Mouse (Mus musculus) stomach, embryonic 14.5 days (tissue): ENCODE data around the gene Thap4. TPM values are rescaled to one million over a fixed set of nuclear protein-coding genes. Genes with fewer than 3 reads are reported as not detected.

Source experiments
- ATAC-seq: fragments of 200-750 bp; cut with Nextera tagmentation; 2 replicates; pipeline ENCODE4 v1.8.0; 2017; ENCODE audit warnings: low read depth, moderate TSS enrichment; ENCODE audit not compliant: insufficient number of reproducible peaks, insufficient read depth, low FRiP score
- H3K27ac ChIP-seq: fragments of 300-500 bp; sonication (generic); 2 replicates; pipeline ENCODE4 v1.5.1; 2014; ENCODE audit warnings: mild to moderate bottlenecking, low read length, moderate library complexity, mixed read lengths
- H3K27me3 ChIP-seq: fragments of 300-500 bp; sonication (generic); 2 replicates; pipeline ENCODE4 v1.6.1; 2014; ENCODE audit warnings: low read length, control low read depth, mixed read lengths; ENCODE audit not compliant: control insufficient read depth, insufficient read depth
- H3K36me3 ChIP-seq: fragments of 300-500 bp; sonication (generic); 2 replicates; pipeline ENCODE4 v1.6.1; 2014; ENCODE audit warnings: mild to moderate bottlenecking, control low read depth, low read length, moderate library complexity, mixed read lengths; ENCODE audit not compliant: control insufficient read depth, insufficient read depth
- H3K4me1 ChIP-seq: fragments of 300-500 bp; sonication (generic); 2 replicates; pipeline ENCODE4 v1.6.1; 2014; ENCODE audit warnings: low read length, control low read depth, mixed read lengths; ENCODE audit not compliant: control insufficient read depth, insufficient read depth
- H3K4me2 ChIP-seq: fragments of 300-500 bp; sonication (generic); replicated peaks from 2 replicates; pipeline ENCODE4 v1.6.1; 2014; ENCODE audit warnings: low read depth, low read length, control low read depth
- H3K4me3 ChIP-seq: fragments of 300-500 bp; sonication (generic); 2 replicates; pipeline ENCODE4 v1.5.1; 2014; ENCODE audit warnings: low read depth, low read length, control low read depth
- H3K9ac ChIP-seq: fragments of 300-500 bp; sonication (generic); replicated peaks from 2 replicates; pipeline ENCODE4 v1.6.1; 2014; ENCODE audit warnings: low read depth, mild to moderate bottlenecking, control low read depth, low read length, moderate library complexity, mixed read lengths
- H3K9me3 ChIP-seq: fragments of 300-500 bp; sonication (generic); 2 replicates; pipeline ENCODE4 v1.6.1; 2016; ENCODE audit warnings: low read depth, low read length, control low read depth; ENCODE audit not compliant: control insufficient read depth
- WGBS: fragments of 180-500 bp; shearing (Covaris S2); extraction: QIAGEN DNeasy Blood & Tissue Kit; methylation state at CpG from one replicate; pipeline ENCODE4 v1.1.7; 2014; 5-methylcytosine and 5-hydroxymethylcytosine counted together
- polyA plus RNA-seq: library from polyadenylated mRNA; unstranded; fragments of >200 nt; fragmentation: Nextera tagmentation; extraction: Ambion mirVana; gene quantifications from 2 replicates; pipeline ENCODE4 v1.2.1, GENCODE M21; 2014

The Thap4 gene
- polyA plus RNA-seq, 1 experiment from 2014 or later, result 51.0 TPM

- no peaks in the 10 kb centered on the region for H3K4me1 ChIP-seq
- no peaks in the 10 kb centered on the region for H3K9me3 ChIP-seq
- H3K36me3 ChIP-seq, result peaks cover 19% of the 10 kb centered on the region; the same call in 1 of the 2 replicates
- H3K4me2 ChIP-seq, result no peak overlapping the region
- H3K9ac ChIP-seq, result no peak overlapping the region
- WGBS, result 66% methylated on average over 3 of the region's 3 CpGs
- no peaks in the 10 kb centered on the region for H3K27me3 ChIP-seq
- H3K27ac ChIP-seq, result no peak overlapping the region; the same call in 1 of the 2 replicates
- H3K4me3 ChIP-seq, result no peak overlapping the region
- peak; percentile 82 for ATAC-seq
Measured at GRCm38 (mm10) chr1:93705389-93705788, 49.3 kb downstream of the Thap4 start.

- Histone ChIP-seq H3K27ac (no peak overlapping the region), H3K4me1 (no peaks in the 10 kb centered on the region), H3K36me3 (peaks cover 19% of the 10 kb centered on the region; the same call in 1 of the 2 replicates), H3K4me2 (no peak overlapping the region), H3K9ac (no peak overlapping the region), H3K9me3 (no peaks in the 10 kb centered on the region), H3K4me3 (no peak overlapping the region), H3K27me3 (no peaks in the 10 kb centered on the region)
- no peak for ATAC-seq
- WGBS, result 87% methylated on average over 9 of the region's 9 CpGs
Measured at GRCm38 (mm10) chr1:93704341-93704740, 50.3 kb downstream of the Thap4 start.

DNA sequence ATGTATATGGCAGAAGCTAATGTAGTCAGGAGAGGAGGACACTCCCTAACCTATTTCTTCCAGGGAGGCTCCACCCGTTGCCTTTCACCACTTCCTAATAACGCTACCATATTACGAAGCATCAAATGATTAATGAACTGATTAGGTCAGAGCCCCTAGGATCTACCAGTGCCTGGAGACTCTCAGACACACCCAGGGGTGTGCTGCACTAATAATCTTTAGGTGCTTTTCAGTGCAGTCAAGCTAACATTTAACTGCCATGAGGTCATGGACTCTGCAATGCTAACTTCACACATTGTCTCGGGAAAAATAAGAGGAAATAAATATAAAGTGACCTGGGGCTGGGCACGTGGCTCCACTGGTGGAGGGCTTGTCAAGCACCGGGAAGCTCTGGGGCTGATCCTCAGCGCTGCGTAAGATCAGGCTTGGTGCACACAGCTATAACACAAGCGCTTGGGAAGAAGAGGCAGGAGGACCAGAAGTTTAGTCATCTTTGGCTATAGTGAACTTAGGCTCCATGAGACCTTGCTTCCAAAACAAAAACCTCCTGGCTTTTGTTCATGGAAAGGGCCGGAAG lies 51.1 kb downstream of the Thap4 start:
- Histone ChIP-seq H3K27me3 (no peaks in the 10 kb centered on the region), H3K4me1 (no peaks in the 10 kb centered on the region), H3K4me3 (no peak overlapping the region), H3K9ac (no peak overlapping the region), H3K36me3 (peaks cover 19% of the 10 kb centered on the region; the same call in 1 of the 2 replicates), H3K4me2 (no peak overlapping the region), H3K27ac (no peak overlapping the region), H3K9me3 (no peaks in the 10 kb centered on the region)
- WGBS, result 81% methylated on average over 10 of the region's 10 CpGs
- peak; percentile 57; the same call in 1 of the 2 replicates for ATAC-seq

DNA sequence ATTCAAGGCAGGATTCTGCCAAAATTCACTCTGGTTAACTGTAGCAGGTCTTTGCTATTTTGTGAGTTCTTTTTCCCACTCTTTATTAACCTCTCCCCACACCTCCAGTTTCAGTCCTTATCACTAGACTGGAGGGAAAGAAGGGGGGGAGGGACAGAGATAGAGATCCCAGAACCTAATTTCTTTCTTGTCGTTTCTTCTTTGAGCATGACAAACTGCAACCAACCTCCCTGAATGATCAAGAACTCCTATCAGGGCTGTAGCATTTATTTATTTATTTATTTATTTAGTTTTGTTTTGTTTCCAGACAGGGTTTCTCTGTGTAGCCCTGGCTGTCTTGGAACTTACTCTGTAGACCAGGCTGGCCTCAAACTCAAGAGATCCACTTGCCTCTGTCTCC lies 52.6 kb downstream of the Thap4 start:
- Histone ChIP-seq H3K9me3 (no peaks in the 10 kb centered on the region), H3K27ac (no peak overlapping the region), H3K36me3 (peaks cover 19% of the 10 kb centered on the region; the same call in 1 of the 2 replicates), H3K4me3 (no peak overlapping the region), H3K9ac (no peak overlapping the region), H3K4me2 (no peak overlapping the region), H3K27me3 (no peaks in the 10 kb centered on the region), H3K4me1 (no peaks in the 10 kb centered on the region)
- no peak for ATAC-seq
- 89% methylated on average over 1 of the region's 1 CpGs for WGBS

DNA sequence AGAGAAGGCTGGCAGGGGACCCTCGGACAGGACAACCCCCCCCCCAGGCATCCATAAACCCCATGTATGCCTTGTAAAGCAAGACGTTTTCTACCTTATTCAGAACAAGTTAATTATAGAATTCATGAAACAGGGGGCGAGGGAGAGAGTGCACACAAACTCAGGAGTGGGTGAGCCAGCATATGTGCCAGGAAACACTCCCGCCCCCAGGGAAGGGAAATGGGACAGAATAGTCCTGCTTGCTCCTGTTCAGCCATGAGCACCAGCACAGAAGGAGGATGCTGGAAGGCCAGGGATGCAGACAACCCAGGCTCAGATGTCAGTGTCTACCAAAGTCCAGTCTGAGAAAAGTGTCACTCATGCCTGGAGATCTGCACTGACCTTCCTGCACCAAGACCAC lies 55.5 kb downstream of the Thap4 start:
- ATAC-seq, result no peak
- no peaks in the 10 kb centered on the region for H3K4me1 ChIP-seq
- no peak overlapping the region for H3K4me2 ChIP-seq
- no peak overlapping the region for H3K27ac ChIP-seq
- no peak overlapping the region for H3K9ac ChIP-seq
- H3K4me3 ChIP-seq, result no peak overlapping the region
- H3K27me3 ChIP-seq, result no peaks in the 10 kb centered on the region
- 86% methylated on average over 4 of the region's 4 CpGs for WGBS
- H3K36me3 ChIP-seq, result peaks cover 5% of the 10 kb centered on the region; the same call in 1 of the 2 replicates
- H3K9me3 ChIP-seq, result no peaks in the 10 kb centered on the region

- WGBS, result 37% methylated on average over 3 of the region's 3 CpGs
- H3K27ac ChIP-seq, result peak overlapping the region; percentile 21; the same call in 1 of the 2 replicates
- ATAC-seq, result no peak
Measured at GRCm38 (mm10) chr1:93697317-93697716, 57.3 kb downstream of the Thap4 start.

GRCm38 (mm10) chr1:93694966-93695365 lies 59.7 kb downstream of the Thap4 start:
- H3K27me3 ChIP-seq, result no peaks in the 10 kb centered on the region
- WGBS, result 85% methylated on average over 6 of the region's 6 CpGs
- H3K4me1 ChIP-seq, result no peaks in the 10 kb centered on the region
- H3K4me2 ChIP-seq, result no peak overlapping the region
- H3K36me3 ChIP-seq, result peaks cover 11% of the 10 kb centered on the region; the same call in 1 of the 2 replicates
- no peak overlapping the region for H3K4me3 ChIP-seq
- no peaks in the 10 kb centered on the region for H3K9me3 ChIP-seq
- H3K9ac ChIP-seq, result no peak overlapping the region
- no peak overlapping the region for H3K27ac ChIP-seq
- ATAC-seq, result no peak

More at GRCm38 (mm10) chr1:93697317-93697716, 57.3 kb downstream of the Thap4 start:
- Histone ChIP-seq H3K4me2 (no peak overlapping the region), H3K4me3 (no peak overlapping the region), H3K27me3 (no peaks in the 10 kb centered on the region), H3K4me1 (no peaks in the 10 kb centered on the region), H3K36me3 (peaks cover 3% of the 10 kb centered on the region; the same call in 1 of the 2 replicates), H3K9ac (no peak overlapping the region), H3K9me3 (no peaks in the 10 kb centered on the region)

DNA sequence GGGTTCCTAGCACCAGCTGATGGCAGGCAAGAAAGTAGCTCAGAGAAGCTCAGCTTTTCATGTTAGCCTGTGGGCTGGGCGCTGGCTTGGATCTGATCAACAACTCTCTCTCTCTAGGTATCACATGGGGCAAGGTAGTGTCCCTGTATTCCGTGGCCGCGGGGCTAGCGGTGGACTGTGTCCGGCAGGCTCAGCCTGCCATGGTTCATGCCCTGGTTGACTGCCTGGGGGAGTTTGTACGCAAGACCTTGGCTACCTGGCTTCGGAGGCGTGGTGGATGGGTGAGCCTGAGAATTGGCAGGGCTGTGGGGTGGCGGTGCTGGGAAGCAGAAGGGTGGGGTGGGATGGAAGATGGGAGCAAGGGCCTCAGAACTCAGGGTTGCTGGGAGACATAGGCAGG lies 60.7 kb downstream of the Thap4 start:
- H3K4me3 ChIP-seq, result no peak overlapping the region
- no peak for ATAC-seq
- H3K4me1 ChIP-seq, result no peaks in the 10 kb centered on the region
- H3K27ac ChIP-seq, result no peak overlapping the region
- H3K36me3 ChIP-seq, result peaks cover 12% of the 10 kb centered on the region; the same call in 1 of the 2 replicates
- H3K27me3 ChIP-seq, result no peaks in the 10 kb centered on the region
- no peaks in the 10 kb centered on the region for H3K9me3 ChIP-seq
- WGBS, result 92% methylated on average over 10 of the region's 10 CpGs
- H3K4me2 ChIP-seq, result no peak overlapping the region
- H3K9ac ChIP-seq, result no peak overlapping the region

DNA sequence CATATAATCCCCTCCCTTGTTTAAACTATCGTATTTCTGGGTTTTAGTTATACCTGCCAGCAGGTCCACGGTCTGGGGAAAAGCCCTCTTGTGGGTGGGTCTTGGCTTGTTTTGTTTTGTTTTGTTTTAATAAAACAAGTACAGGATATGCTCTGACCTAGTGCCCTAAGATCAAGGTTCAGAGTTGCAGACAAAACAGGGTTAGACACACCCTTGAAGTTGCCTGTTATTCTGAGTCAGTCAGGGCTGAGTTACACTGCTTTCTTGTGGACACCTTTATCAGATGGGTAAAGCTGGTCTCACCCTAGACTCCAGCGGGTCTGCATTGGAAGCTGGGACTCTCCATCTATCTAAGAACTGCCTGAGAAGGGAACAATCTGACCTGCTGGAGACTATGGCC lies 61.2 kb downstream of the Thap4 start:
- Histone ChIP-seq H3K9ac (no peak overlapping the region), H3K4me3 (no peak overlapping the region), H3K9me3 (no peaks in the 10 kb centered on the region), H3K4me2 (no peak overlapping the region), H3K27ac (no peak overlapping the region), H3K27me3 (no peaks in the 10 kb centered on the region), H3K36me3 (peaks cover 12% of the 10 kb centered on the region; the same call in 1 of the 2 replicates), H3K4me1 (no peaks in the 10 kb centered on the region)
- 75% methylated on average over 3 of the region's 3 CpGs for WGBS
- ATAC-seq, result no peak
